Mouse (Mus musculus): ENCODE data around the gene Miox.

GRCm38 (mm10) chr15:89378831-89379401 is 44.7 kb downstream of the Miox start, which contains the start of gene Odf3b:
- TF ChIP-seq POLR2A (IDR thresholded peaks at IDR 0.05; ENCODE audit: borderline replicate concordance, insufficient read depth, low read length) = peak; percentile 77; the same call in 1 of the 2 replicates
- TF ChIP-seq CTCF (IDR thresholded peaks at IDR 0.05; ENCODE audit: borderline replicate concordance, insufficient read depth, low read depth, low read length) = no peak

Measured in cerebellum, adult 2 months (tissue).